In genomic region chr14:8124046-8124881, GRCm38 (mm10) we compare ENCODE assay signal across 20 mouse cellular contexts. TPM values are rescaled to one million over a fixed set of nuclear protein-coding genes. Genes with fewer than 3 reads are reported as not detected.
A peak's percentile ranks its signal among the peaks of the same experiment; 100 is the strongest.
DNase-seq lines count a peak whose midpoint lies in the region; ATAC-seq and TF ChIP-seq lines count a peak whose summit lies in the region.
"Had no signal": no experiment of that assay in that cellular context is flagged by ENCODE, and none has a peak within 500 bp of the region (broad histone marks: within the 10 kb centered on the region; RNA-seq: fewer than 3 reads in every experiment).

No protein-coding gene starts in this region.

- no peak overlapping the region for H3K4me2 ChIP-seq in stomach, embryonic 14.5 days (replicated peaks; ENCODE audit: low read depth, low read length)
- H3K4me2 ChIP-seq in stomach, postnatal 0 days (replicated peaks; ENCODE audit: low read depth): no peak overlapping the region
- H3K4me2 ChIP-seq in embryonic facial prominence, embryonic 14.5 days (ENCODE audit: low read depth, low read length): no peak overlapping the region
- H3K4me2 ChIP-seq: forebrain, embryonic 12.5 days; hindbrain, embryonic 13.5 days had no signal

- H3K4me1 ChIP-seq in stomach, embryonic 14.5 days (ENCODE audit: control insufficient read depth, insufficient read depth, low read length): no peaks in the 10 kb centered on the region; the same call in 1 of the 2 replicates
- no peaks in the 10 kb centered on the region for H3K4me1 ChIP-seq in stomach, postnatal 0 days (replicated peaks; ENCODE audit: control insufficient read depth, insufficient read depth)
- H3K4me1 ChIP-seq in embryonic facial prominence, embryonic 14.5 days (ENCODE audit: control insufficient read depth, insufficient read depth, low read length): no peaks in the 10 kb centered on the region
- H3K4me1 ChIP-seq in midbrain, embryonic 10.5 days: no peaks in the 10 kb centered on the region
- H3K4me1 ChIP-seq: forebrain, embryonic 12.5 days; hindbrain, embryonic 13.5 days had no signal

- no peak for ATAC-seq in stomach, embryonic 14.5 days (ENCODE audit: insufficient number of reproducible peaks, insufficient read depth, low FRiP score, low read depth)
- no peak for ATAC-seq in stomach, postnatal 0 days (ENCODE audit: low FRiP score, low TSS enrichment)
- peak; percentile 67 for ATAC-seq in embryonic facial prominence, embryonic 14.5 days (ENCODE audit: low read depth)
- ATAC-seq: forebrain, embryonic 16.5 days; hindbrain, postnatal 0 days had no signal

- H3K27me3 ChIP-seq in stomach, embryonic 14.5 days (ENCODE audit: control insufficient read depth, insufficient read depth, low read length): no peaks in the 10 kb centered on the region
- no peaks in the 10 kb centered on the region for H3K27me3 ChIP-seq in stomach, postnatal 0 days (ENCODE audit: control insufficient read depth, insufficient read depth, low read length)
- H3K27me3 ChIP-seq in embryonic facial prominence, embryonic 14.5 days (replicated peaks; ENCODE audit: control insufficient read depth, insufficient read depth, low read length): no peaks in the 10 kb centered on the region
- H3K27me3 ChIP-seq in midbrain, embryonic 10.5 days (ENCODE audit: low read depth, poor library complexity, severe bottlenecking): no peaks in the 10 kb centered on the region
- H3K27me3 ChIP-seq: CH12.LX; forebrain, embryonic 12.5 days; hindbrain, embryonic 13.5 days had no signal

- H3K9ac ChIP-seq in stomach, embryonic 14.5 days (replicated peaks; ENCODE audit: low read depth, low read length): no peak overlapping the region
- no peak overlapping the region for H3K9ac ChIP-seq in stomach, postnatal 0 days (ENCODE audit: low read length)
- H3K9ac ChIP-seq in embryonic facial prominence, embryonic 14.5 days (ENCODE audit: low read depth, low read length): no peak overlapping the region
- H3K9ac ChIP-seq: forebrain, embryonic 12.5 days; hindbrain, embryonic 13.5 days had no signal

- DNase-seq in layer of hippocampus, adult 2 months (ENCODE audit: low spot score in 2 of 2): no peak
- no peak for DNase-seq in layer of hippocampus, postnatal 25 days (ENCODE audit: extremely low spot score in 1 of 2, low spot score in 1 of 2)
- DNase-seq in stomach, postnatal 0 days (ENCODE audit: low spot score): no peak
- DNase-seq in embryonic facial prominence, embryonic 14.5 days (ENCODE audit: low spot score): peak; percentile 54
- DNase-seq in midbrain, embryonic 10.5 days (ENCODE audit: low spot score): no peak
- DNase-seq: adrenal gland, adult 2 months; adrenal gland, postnatal 25 days; cerebellum, adult 9-11 months; gastrocnemius, postnatal 10 days; heart, adult 18-20 months; heart, postnatal 10 days; heart, postnatal 4 days had no signal

- no peak overlapping the region for H3K27ac ChIP-seq in layer of hippocampus, adult 2 months
- H3K27ac ChIP-seq in stomach, embryonic 14.5 days (ENCODE audit: low read length): 0 out of 2 replicates have a peak overlapping the region, but pooled peaks have one; percentile 6
- H3K27ac ChIP-seq in stomach, postnatal 0 days (replicated peaks): no peak overlapping the region
- H3K27ac ChIP-seq in embryonic facial prominence, embryonic 14.5 days (replicated peaks; ENCODE audit: low read depth, low read length): peak overlapping the region; percentile 21
- H3K27ac ChIP-seq in midbrain, embryonic 10.5 days (replicated peaks): no peak overlapping the region
- H3K27ac ChIP-seq: forebrain, embryonic 12.5 days; heart, embryonic 10.5 days; hindbrain, embryonic 13.5 days; hindbrain, postnatal 0 days had no signal

- H3K36me3 ChIP-seq in stomach, embryonic 14.5 days (ENCODE audit: control insufficient read depth, insufficient read depth, low read length): peaks cover 6% of the 10 kb centered on the region; the same call in 1 of the 2 replicates
- no peaks in the 10 kb centered on the region; the same call in 1 of the 2 replicates for H3K36me3 ChIP-seq in stomach, postnatal 0 days (ENCODE audit: control insufficient read depth, insufficient read depth, low read length)
- peaks cover 23% of the 10 kb centered on the region; the same call in 1 of the 2 replicates for H3K36me3 ChIP-seq in embryonic facial prominence, embryonic 14.5 days (ENCODE audit: control insufficient read depth, insufficient read depth, low read length)
- H3K36me3 ChIP-seq in midbrain, embryonic 10.5 days: no peaks in the 10 kb centered on the region; the same call in 1 of the 2 replicates

- no peaks in the 10 kb centered on the region for H3K9me3 ChIP-seq in stomach, embryonic 14.5 days (ENCODE audit: control insufficient read depth, low read depth, low read length)
- H3K9me3 ChIP-seq in stomach, postnatal 0 days (ENCODE audit: control insufficient read depth, low read length): no peaks in the 10 kb centered on the region
- no peaks in the 10 kb centered on the region for H3K9me3 ChIP-seq in embryonic facial prominence, embryonic 14.5 days (ENCODE audit: control insufficient read depth, low read length)
- H3K9me3 ChIP-seq in midbrain, embryonic 10.5 days (replicated peaks): no peaks in the 10 kb centered on the region
- H3K9me3 ChIP-seq: forebrain, embryonic 12.5 days; G1E; heart, embryonic 10.5 days; hindbrain, embryonic 13.5 days had no signal

- TF ChIP-seq CTCF in layer of hippocampus, adult 2 months (conservative IDR thresholded peaks at IDR 0.05): peak; percentile 36
- no peak for TF ChIP-seq CTCF in stomach, postnatal 0 days (IDR thresholded peaks at IDR 0.05; ENCODE audit: low read depth)

- 73% methylated on average over 7 of the region's 7 CpGs for WGBS in stomach, embryonic 14.5 days
- 68% methylated on average over 7 of the region's 7 CpGs for WGBS in stomach, postnatal 0 days
- WGBS in embryonic facial prominence, embryonic 14.5 days: 71% methylated on average over 7 of the region's 7 CpGs
- WGBS in midbrain, embryonic 10.5 days: 87% methylated on average over 7 of the region's 7 CpGs

- H3K4me3 ChIP-seq in layer of hippocampus, adult 2 months: no peak overlapping the region
- no peak overlapping the region for H3K4me3 ChIP-seq in stomach, embryonic 14.5 days (ENCODE audit: low read depth, low read length)
- no peak overlapping the region for H3K4me3 ChIP-seq in stomach, postnatal 0 days (ENCODE audit: low read depth, low read length)
- H3K4me3 ChIP-seq in embryonic facial prominence, embryonic 14.5 days (ENCODE audit: low read depth, low read length): no peak overlapping the region
- H3K4me3 ChIP-seq in midbrain, embryonic 10.5 days: no peak overlapping the region
- H3K4me3 ChIP-seq: forebrain, embryonic 12.5 days; heart, embryonic 10.5 days; hindbrain, embryonic 13.5 days had no signal

- no peak for TF ChIP-seq EP300 in stomach, postnatal 0 days (optimal IDR thresholded peaks at IDR 0.05)

RNA-seq across cellular contexts. Expression of gene Pxk, which starts 26.3 kb away (rescaled TPM):
- 10 to 100 TPM; 28.5 to 28.9 TPM for total RNA-seq in layer of hippocampus, adult 2 months (2021)
- 10 to 100 TPM; 25.4 to 25.6 TPM for total RNA-seq in layer of hippocampus, postnatal 25 days (2021)
- 42.8 and 47.2 TPM in 2 replicates for polyA plus RNA-seq in stomach, embryonic 14.5 days (2014; fragmentation: Nextera tagmentation; extraction: Ambion mirVana)
- 29.4 TPM in 2 replicates for polyA plus RNA-seq in stomach, postnatal 0 days (2015; fragmentation: Nextera tagmentation; extraction: Ambion mirVana)
- polyA plus RNA-seq in embryonic facial prominence, embryonic 14.5 days (2014; fragmentation: Nextera tagmentation; extraction: Ambion mirVana): 37.6 and 38.9 TPM in 2 replicates
- 14.7 and 17.8 TPM in 2 replicates for polyA plus RNA-seq in midbrain, embryonic 10.5 days (2016; fragmentation: Nextera tagmentation; extraction: Ambion mirVana)

RNA-seq across cellular contexts. Expression of gene Rpp14, which starts 44.1 kb away (rescaled TPM):
- 10 to 100 TPM; 30.5 to 31.7 TPM for total RNA-seq in layer of hippocampus, adult 2 months (2021)
- 10 to 100 TPM; 27.0 to 29.2 TPM for total RNA-seq in layer of hippocampus, postnatal 25 days (2021)
- 57.4 and 65.0 TPM in 2 replicates for polyA plus RNA-seq in stomach, embryonic 14.5 days (2014; fragmentation: Nextera tagmentation; extraction: Ambion mirVana)
- 32.6 and 35.0 TPM in 2 replicates for polyA plus RNA-seq in stomach, postnatal 0 days (2015; fragmentation: Nextera tagmentation; extraction: Ambion mirVana)
- polyA plus RNA-seq in embryonic facial prominence, embryonic 14.5 days (2014; fragmentation: Nextera tagmentation; extraction: Ambion mirVana): 48.5 and 52.6 TPM in 2 replicates
- polyA plus RNA-seq in midbrain, embryonic 10.5 days (2016; fragmentation: Nextera tagmentation; extraction: Ambion mirVana): 57.5 and 60.1 TPM in 2 replicates

RNA-seq across cellular contexts. Expression of gene Pdhb, which starts 48.6 kb away (rescaled TPM):
- total RNA-seq in layer of hippocampus, adult 2 months (2021): 100 to 1,000 TPM; 176 to 185 TPM
- total RNA-seq in layer of hippocampus, postnatal 25 days (2021): 100 to 1,000 TPM; 184 to 202 TPM
- 177 and 185 TPM in 2 replicates for polyA plus RNA-seq in stomach, embryonic 14.5 days (2014; fragmentation: Nextera tagmentation; extraction: Ambion mirVana)
- 142 and 144 TPM in 2 replicates for polyA plus RNA-seq in stomach, postnatal 0 days (2015; fragmentation: Nextera tagmentation; extraction: Ambion mirVana)
- polyA plus RNA-seq in embryonic facial prominence, embryonic 14.5 days (2014; fragmentation: Nextera tagmentation; extraction: Ambion mirVana): 202 and 215 TPM in 2 replicates
- 214 and 225 TPM in 2 replicates for polyA plus RNA-seq in midbrain, embryonic 10.5 days (2016; fragmentation: Nextera tagmentation; extraction: Ambion mirVana)

Comparison
In these comparisons a context has a peak if more than half of its experiments do, and no peak if none do; other contexts are left out.
1. H3K27ac ChIP-seq: peak in stomach, embryonic 14.5 days (single experiment) and embryonic facial prominence, embryonic 14.5 days (single experiment); none in layer of hippocampus, adult 2 months (single experiment), stomach, postnatal 0 days (single experiment) and midbrain, embryonic 10.5 days (single experiment).